ENCODE assay signal across 15 mouse cellular contexts in genomic region chr10:91208461-91208860, GRCm38 (mm10). TPM values are rescaled to one million over a fixed set of nuclear protein-coding genes. Genes with fewer than 3 reads are reported as not detected.
DNase-seq lines count a peak whose midpoint lies in the region; ATAC-seq and TF ChIP-seq lines count a peak whose summit lies in the region.
"Had no signal": no experiment of that assay in that cellular context is flagged by ENCODE, and none has a peak within 500 bp of the region (broad histone marks: within the 10 kb centered on the region; RNA-seq: fewer than 3 reads in every experiment).

No protein-coding gene starts in this region.

- WGBS in forebrain, embryonic 10.5 days = 82% methylated on average over 9 of the region's 9 CpGs
- 77% methylated on average over 9 of the region's 9 CpGs for WGBS in forebrain, embryonic 13.5 days
- WGBS in midbrain, embryonic 11.5 days = 77% methylated on average over 9 of the region's 9 CpGs
- 72% methylated on average over 9 of the region's 9 CpGs for WGBS in midbrain, embryonic 13.5 days
- 44% methylated on average over 9 of the region's 9 CpGs for WGBS in heart, postnatal 0 days

- H3K9me3 ChIP-seq in forebrain, embryonic 10.5 days = no peaks in the 10 kb centered on the region
- no peaks in the 10 kb centered on the region for H3K9me3 ChIP-seq in forebrain, embryonic 13.5 days (replicated peaks)
- H3K9me3 ChIP-seq in midbrain, embryonic 11.5 days (ENCODE audit: control insufficient read depth, low read length) = no peaks in the 10 kb centered on the region
- H3K9me3 ChIP-seq in midbrain, embryonic 13.5 days = no peaks in the 10 kb centered on the region
- no peaks in the 10 kb centered on the region for H3K9me3 ChIP-seq in heart, postnatal 0 days (replicated peaks; ENCODE audit: control insufficient read depth, low read length)
- H3K9me3 ChIP-seq: hindbrain, embryonic 15.5 days had no signal

- H3K4me1 ChIP-seq in forebrain, embryonic 10.5 days = peaks cover 4% of the 10 kb centered on the region; the same call in 1 of the 2 replicates
- H3K4me1 ChIP-seq in forebrain, embryonic 13.5 days = no peaks in the 10 kb centered on the region
- no peaks in the 10 kb centered on the region for H3K4me1 ChIP-seq in midbrain, embryonic 11.5 days (ENCODE audit: control insufficient read depth, insufficient read depth, low read length)
- no peaks in the 10 kb centered on the region for H3K4me1 ChIP-seq in midbrain, embryonic 13.5 days (replicated peaks)
- H3K4me1 ChIP-seq in heart, postnatal 0 days (ENCODE audit: control insufficient read depth, insufficient read depth) = no peaks in the 10 kb centered on the region
- H3K4me1 ChIP-seq: hindbrain, embryonic 15.5 days had no signal

- H3K36me3 ChIP-seq in forebrain, embryonic 10.5 days (replicated peaks) = no peaks in the 10 kb centered on the region
- no peaks in the 10 kb centered on the region for H3K36me3 ChIP-seq in forebrain, embryonic 13.5 days (ENCODE audit: poor library complexity, severe bottlenecking)
- no peaks in the 10 kb centered on the region for H3K36me3 ChIP-seq in midbrain, embryonic 11.5 days (ENCODE audit: control insufficient read depth, insufficient read depth, low read length)
- H3K36me3 ChIP-seq in midbrain, embryonic 13.5 days = no peaks in the 10 kb centered on the region
- H3K36me3 ChIP-seq in heart, postnatal 0 days (replicated peaks; ENCODE audit: control insufficient read depth, insufficient read depth, low read length) = no peaks in the 10 kb centered on the region
- H3K36me3 ChIP-seq: hindbrain, embryonic 15.5 days had no signal

- no peak overlapping the region for H3K4me3 ChIP-seq in forebrain, embryonic 10.5 days
- no peak overlapping the region for H3K4me3 ChIP-seq in forebrain, embryonic 13.5 days
- H3K4me3 ChIP-seq in midbrain, embryonic 11.5 days (ENCODE audit: low read depth, low read length) = no peak overlapping the region
- no peak overlapping the region for H3K4me3 ChIP-seq in midbrain, embryonic 13.5 days (replicated peaks)
- no peak overlapping the region for H3K4me3 ChIP-seq in heart, postnatal 0 days (ENCODE audit: low read depth, low read length)
- H3K4me3 ChIP-seq: hindbrain, embryonic 15.5 days had no signal

- no peak for ATAC-seq in forebrain, embryonic 13.5 days
- ATAC-seq in midbrain, embryonic 11.5 days (ENCODE audit: low FRiP score) = no peak
- no peak for ATAC-seq in midbrain, embryonic 13.5 days
- ATAC-seq in heart, postnatal 0 days (ENCODE audit: insufficient read depth, low read depth) = no peak

- H3K9ac ChIP-seq in forebrain, embryonic 13.5 days = no peak overlapping the region
- H3K9ac ChIP-seq in midbrain, embryonic 11.5 days (ENCODE audit: low read length) = no peak overlapping the region
- no peak overlapping the region for H3K9ac ChIP-seq in midbrain, embryonic 13.5 days (replicated peaks)
- H3K9ac ChIP-seq in heart, postnatal 0 days (replicated peaks; ENCODE audit: low read depth, low read length) = no peak overlapping the region
- H3K9ac ChIP-seq: hindbrain, embryonic 15.5 days had no signal

- no peak for DNase-seq in forebrain, embryonic 10.5 days (ENCODE audit: extremely low spot score, low spot score)
- peak; percentile 74 for DNase-seq in midbrain, embryonic 11.5 days (ENCODE audit: low spot score, missing footprints)
- no peak for DNase-seq in heart, postnatal 0 days (ENCODE audit: low spot score)
- DNase-seq in testis, postnatal 14 days (ENCODE audit: low spot score) = peak; percentile 77
- DNase-seq in kidney, adult 8-10 months = no peak
- no peak for DNase-seq in kidney, adult 9 months
- DNase-seq: adrenal gland, adult 2 months; cerebellum, adult 2 months; kidney, postnatal 36 days; lung, adult 2 months; spleen, adult 18-20 months; thymus, postnatal 14 days had no signal

- no peak for TF ChIP-seq CTCF in heart, postnatal 0 days (IDR thresholded peaks at IDR 0.05; ENCODE audit: low read depth)

- TF ChIP-seq EP300 in heart, postnatal 0 days (IDR thresholded peaks at IDR 0.05; ENCODE audit: low read depth) = no peak

- no peaks in the 10 kb centered on the region for H3K27me3 ChIP-seq in forebrain, embryonic 10.5 days (ENCODE audit: poor library complexity, severe bottlenecking)
- H3K27me3 ChIP-seq in forebrain, embryonic 13.5 days = no peaks in the 10 kb centered on the region
- H3K27me3 ChIP-seq in midbrain, embryonic 11.5 days (ENCODE audit: control insufficient read depth, insufficient read depth, low read length) = no peaks in the 10 kb centered on the region
- H3K27me3 ChIP-seq in midbrain, embryonic 13.5 days = no peaks in the 10 kb centered on the region
- no peaks in the 10 kb centered on the region for H3K27me3 ChIP-seq in heart, postnatal 0 days (ENCODE audit: control insufficient read depth, insufficient read depth, low read length)
- H3K27me3 ChIP-seq: hindbrain, embryonic 15.5 days had no signal

- H3K27ac ChIP-seq in forebrain, embryonic 10.5 days = peak overlapping the region; percentile 15; the same call in 1 of the 2 replicates
- no peak overlapping the region for H3K27ac ChIP-seq in forebrain, embryonic 13.5 days
- no peak overlapping the region for H3K27ac ChIP-seq in midbrain, embryonic 11.5 days (ENCODE audit: low read depth, low read length)
- H3K27ac ChIP-seq in midbrain, embryonic 13.5 days = no peak overlapping the region
- peak overlapping the region; percentile 41; the same call in 1 of the 2 replicates for H3K27ac ChIP-seq in heart, postnatal 0 days (ENCODE audit: low read depth)
- H3K27ac ChIP-seq: hindbrain, embryonic 15.5 days had no signal

- H3K4me2 ChIP-seq in forebrain, embryonic 13.5 days = no peak overlapping the region
- H3K4me2 ChIP-seq in midbrain, embryonic 11.5 days = no peak overlapping the region
- H3K4me2 ChIP-seq in midbrain, embryonic 13.5 days (replicated peaks) = no peak overlapping the region
- no peak overlapping the region for H3K4me2 ChIP-seq in heart, postnatal 0 days (ENCODE audit: low read depth, low read length)
- H3K4me2 ChIP-seq: hindbrain, embryonic 15.5 days had no signal

RNA-seq across cellular contexts. Expression of gene Tmpo, which starts 27.3 kb away (rescaled TPM):
- polyA plus RNA-seq in forebrain, embryonic 10.5 days (2016; fragmentation: Nextera tagmentation; extraction: Ambion mirVana) = 261 and 275 TPM in 2 replicates
- polyA plus RNA-seq in forebrain, embryonic 13.5 days (2015; fragmentation: Nextera tagmentation; extraction: Ambion mirVana) = 250 and 265 TPM in 2 replicates
- 339 and 388 TPM in 2 replicates for polyA plus RNA-seq in midbrain, embryonic 11.5 days (2014; fragmentation: Nextera tagmentation; extraction: Ambion mirVana)
- 165 and 175 TPM in 2 replicates for polyA plus RNA-seq in midbrain, embryonic 13.5 days (2015; fragmentation: Nextera tagmentation; extraction: Ambion mirVana)
- total RNA-seq in heart, postnatal 0 days (2014; rRNA removed; ENCODE audit: low replicate concordance) = 114 and 219 TPM in 2 replicates
- 61.6 and 62.8 TPM in 2 replicates for polyA plus RNA-seq in heart, postnatal 0 days (2015; fragmentation: Nextera tagmentation; extraction: Ambion mirVana)

Comparison
In these comparisons a context has a peak if more than half of its experiments do, and no peak if none do; other contexts are left out.
1. H3K27ac ChIP-seq: peak in forebrain, embryonic 10.5 days (single experiment) and heart, postnatal 0 days (single experiment); none in forebrain, embryonic 13.5 days (single experiment), midbrain, embryonic 11.5 days (single experiment) and midbrain, embryonic 13.5 days (single experiment).
2. DNase-seq: peak in midbrain, embryonic 11.5 days (single experiment) and testis, postnatal 14 days (single experiment); none in forebrain, embryonic 10.5 days (single experiment), heart, postnatal 0 days (single experiment), kidney, adult 8-10 months (0 of 2) and kidney, adult 9 months (single experiment).